Mouse (Mus musculus) midbrain, embryonic 11.5 days (tissue): ENCODE results near the gene Uncx. TPM values are rescaled to one million over a fixed set of nuclear protein-coding genes. Genes with fewer than 3 reads are reported as not detected.
A peak's percentile ranks its signal among the peaks of the same experiment; 100 is the strongest.

Source experiments
- ATAC-seq: fragments of 200-750 bp; cut with Nextera tagmentation; 2 replicates; pipeline ENCODE4 v1.8.0; 2017; ENCODE audit warnings: moderate TSS enrichment, moderate library complexity; ENCODE audit not compliant: low FRiP score
- DNase-seq: peaks from one replicate; pipeline ENCODE4 v3.0.0; 2015; ENCODE audit warnings: low spot score; ENCODE audit errors: missing footprints
- H3K27ac ChIP-seq: fragments of 300-500 bp; sonication (generic); 2 replicates; pipeline ENCODE4 v1.5.1; 2014; ENCODE audit warnings: low read depth, low read length
- H3K27me3 ChIP-seq: fragments of 300-500 bp; sonication (generic); 2 replicates; pipeline ENCODE4 v1.6.1; 2014; ENCODE audit warnings: mild to moderate bottlenecking, low read length, moderate library complexity, mixed read lengths; ENCODE audit not compliant: control insufficient read depth, insufficient read depth
- H3K36me3 ChIP-seq: fragments of 300-500 bp; sonication (generic); 2 replicates; pipeline ENCODE4 v1.6.1; 2014; ENCODE audit warnings: mild to moderate bottlenecking, low read length, moderate library complexity, mixed read lengths; ENCODE audit not compliant: control insufficient read depth, insufficient read depth
- H3K4me1 ChIP-seq: fragments of 300-500 bp; sonication (generic); 2 replicates; pipeline ENCODE4 v1.6.1; 2014; ENCODE audit warnings: low read length; ENCODE audit not compliant: control insufficient read depth, insufficient read depth
- H3K4me2 ChIP-seq: fragments of 300-500 bp; sonication (generic); 2 replicates; pipeline ENCODE4 v1.6.1; 2014; ENCODE audit warnings: mild to moderate bottlenecking, moderate library complexity
- H3K4me3 ChIP-seq: fragments of 300-500 bp; sonication (generic); 2 replicates; pipeline ENCODE4 v1.5.1; 2014; ENCODE audit warnings: low read depth, low read length
- H3K9ac ChIP-seq: fragments of 300-500 bp; sonication (generic); 2 replicates; pipeline ENCODE4 v1.6.1; 2014; ENCODE audit warnings: low read length
- H3K9me3 ChIP-seq: fragments of 300-500 bp; sonication (generic); 2 replicates; pipeline ENCODE4 v1.6.1; 2016; ENCODE audit warnings: low read length; ENCODE audit not compliant: control insufficient read depth
- WGBS: fragments of 180-500 bp; shearing (Covaris S2); extraction: QIAGEN DNeasy Blood & Tissue Kit; methylation state at CpG from one replicate; pipeline ENCODE4 v1.1.7; 2014; 5-methylcytosine and 5-hydroxymethylcytosine counted together
- polyA plus RNA-seq: library from polyadenylated mRNA; unstranded; fragments of >200 nt; fragmentation: Nextera tagmentation; extraction: Ambion mirVana; gene quantifications from 2 replicates; pipeline ENCODE4 v1.2.1, GENCODE M21; 2014

The Uncx gene
- 41.8 and 46.4 TPM in 2 replicates for polyA plus RNA-seq

DNA sequence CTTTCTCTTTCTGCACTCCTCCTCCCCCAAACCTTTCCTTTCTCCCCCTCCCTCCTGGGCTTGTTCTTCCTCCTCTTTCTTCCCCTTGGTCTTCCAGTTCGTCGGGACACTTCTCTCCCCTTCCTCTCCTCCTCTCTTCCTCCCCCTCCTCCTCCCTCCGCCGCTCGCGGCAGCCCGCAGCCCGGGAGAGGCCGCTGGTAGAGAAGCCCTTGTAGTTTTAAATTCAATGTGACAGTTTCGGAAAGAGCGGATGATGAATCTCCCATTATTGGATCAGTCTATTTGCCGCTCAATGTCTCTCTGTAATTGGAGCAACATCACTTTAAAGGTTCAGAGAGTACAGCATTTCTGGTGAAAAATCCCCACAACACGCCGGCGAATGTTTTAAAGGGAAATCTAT lies at the start of gene Uncx:
Gene Uncx, plus strand, starts transcription at position 281 of the 400 bp plus-strand sequence.
- Histone ChIP-seq H3K4me1 (peaks cover 18% of the 10 kb centered on the region), H3K36me3 (no peaks in the 10 kb centered on the region), H3K9me3 (no peaks in the 10 kb centered on the region), H3K4me3 (peak within 1 kb of the TSS; percentile 45), H3K9ac (peak within 1 kb of the TSS; percentile 65), H3K27ac (peak within 1 kb of the TSS; percentile 71), H3K27me3 (peaks cover 93% of the 10 kb centered on the region), H3K4me2 (peak within 1 kb of the TSS; percentile 36)
- ATAC-seq (no peak), DNase-seq (peak; percentile 87)
- WGBS = 1% methylated on average over 15 of the region's 15 CpGs

DNA sequence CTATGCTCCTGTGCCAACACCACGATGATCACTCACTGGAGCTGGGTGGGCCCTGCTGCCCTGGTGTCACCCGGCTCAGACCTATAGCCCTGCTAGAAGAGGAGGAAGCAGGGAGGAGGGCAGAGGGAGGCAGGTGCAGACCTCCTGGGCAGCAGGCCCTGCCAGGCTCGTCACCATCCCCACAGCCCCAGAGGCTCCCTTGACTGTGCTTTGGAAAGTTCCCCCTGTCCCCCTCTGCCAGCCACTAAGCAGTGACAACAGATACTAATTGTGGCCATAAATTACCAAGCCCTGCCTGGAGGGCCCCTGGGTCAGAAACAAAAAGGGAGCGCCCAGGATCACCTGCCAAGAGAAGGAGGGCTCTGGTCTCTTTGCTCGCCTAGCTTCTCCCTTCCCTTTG lies 49.6 kb upstream of the Uncx start:
- no peak for DNase-seq

DNA sequence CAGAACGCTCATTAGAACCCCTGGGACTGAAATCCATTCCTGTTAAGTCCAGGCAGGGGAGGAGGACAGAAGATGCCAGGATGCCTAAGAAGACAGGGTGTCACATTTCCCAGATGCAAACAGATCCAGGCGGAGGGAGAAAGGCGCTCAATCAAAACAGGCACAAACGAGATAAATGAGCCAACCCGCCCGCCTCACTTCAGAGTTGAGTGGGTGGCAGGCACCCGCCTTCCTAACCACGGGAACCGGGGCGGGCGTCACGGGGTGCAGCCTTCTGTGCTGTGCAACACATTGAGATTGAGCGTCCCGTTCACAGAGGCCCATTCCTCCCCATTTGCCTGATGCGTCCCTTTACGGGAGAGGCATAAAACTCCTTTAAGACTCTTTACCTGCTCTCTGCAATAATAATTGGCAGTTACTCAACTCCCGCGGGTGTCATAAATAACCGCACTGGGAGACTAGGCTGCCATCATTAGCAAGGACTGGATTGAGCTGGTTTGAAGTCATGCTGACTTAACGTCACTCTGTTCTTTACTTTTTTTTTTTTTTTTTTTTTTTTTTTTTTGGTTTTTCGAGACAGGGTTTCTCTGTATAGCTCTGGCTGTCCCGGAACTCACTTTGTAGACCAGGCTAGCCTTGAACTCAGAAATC lies 48.1 kb upstream of the Uncx start:
- 71% methylated on average over 21 of the region's 22 CpGs for WGBS
- no peak for ATAC-seq

More for the DNA sequence above, 49.6 kb upstream of the Uncx start:
- Histone ChIP-seq H3K4me3 (no peak overlapping the region), H3K27ac (no peak overlapping the region), H3K4me2 (no peak overlapping the region), H3K27me3 (no peaks in the 10 kb centered on the region), H3K36me3 (no peaks in the 10 kb centered on the region), H3K9ac (no peak overlapping the region), H3K9me3 (no peaks in the 10 kb centered on the region), H3K4me1 (no peaks in the 10 kb centered on the region)
- no peak for ATAC-seq
- 77% methylated on average over 5 of the region's 5 CpGs for WGBS

DNA sequence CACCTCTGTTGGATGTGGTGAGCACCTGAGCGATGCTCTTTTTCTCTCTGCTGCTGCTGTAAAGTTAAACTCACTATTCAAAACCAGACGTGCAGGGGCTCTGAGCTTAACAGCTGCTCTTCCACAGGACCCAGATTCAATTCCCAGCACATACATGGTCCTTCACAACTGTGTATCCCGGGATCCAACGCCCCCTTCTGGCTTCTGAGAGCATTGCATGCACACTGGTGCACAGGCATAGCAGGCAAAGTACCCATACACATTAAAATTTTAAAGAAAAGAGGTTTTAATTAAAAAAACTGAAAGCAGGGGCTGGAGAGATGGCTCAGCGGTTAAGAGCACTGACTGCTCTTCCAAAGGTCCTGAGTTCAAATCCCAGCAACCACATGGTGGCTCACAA lies 46.4 kb upstream of the Uncx start:
- Histone ChIP-seq H3K36me3 (no peaks in the 10 kb centered on the region), H3K9ac (no peak overlapping the region), H3K4me2 (no peak overlapping the region), H3K4me3 (no peak overlapping the region), H3K27me3 (no peaks in the 10 kb centered on the region), H3K4me1 (no peaks in the 10 kb centered on the region), H3K27ac (no peak overlapping the region), H3K9me3 (no peaks in the 10 kb centered on the region)
- no peak for DNase-seq
- ATAC-seq = no peak
- 53% methylated on average over 5 of the region's 5 CpGs for WGBS

More for the DNA sequence above, 48.1 kb upstream of the Uncx start:
- H3K36me3 ChIP-seq = no peaks in the 10 kb centered on the region
- no peaks in the 10 kb centered on the region for H3K4me1 ChIP-seq
- no peaks in the 10 kb centered on the region for H3K9me3 ChIP-seq
- no peak for DNase-seq
- no peaks in the 10 kb centered on the region for H3K27me3 ChIP-seq
- no peak overlapping the region for H3K4me3 ChIP-seq
- no peak overlapping the region for H3K4me2 ChIP-seq
- H3K27ac ChIP-seq = no peak overlapping the region
- H3K9ac ChIP-seq = no peak overlapping the region

DNA sequence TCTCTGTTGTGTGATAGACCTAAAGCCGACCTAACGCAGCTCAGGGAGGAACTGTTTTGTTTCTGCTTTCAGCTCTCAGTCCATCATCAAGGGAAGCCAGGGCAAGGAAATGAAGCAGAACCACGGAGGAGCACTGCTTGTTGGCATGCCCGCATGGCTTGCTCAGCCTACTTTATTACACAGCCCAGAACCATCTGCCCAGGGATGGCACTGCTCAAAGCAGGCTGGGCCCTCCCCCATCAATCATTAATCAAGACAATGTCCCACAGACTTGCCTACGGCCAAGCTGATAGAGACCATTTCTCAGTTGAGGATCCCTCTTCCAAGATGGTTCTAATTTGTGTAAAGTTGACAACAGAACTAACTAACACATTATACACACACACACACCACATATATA lies 44.5 kb upstream of the Uncx start:
- DNase-seq = no peak
- Histone ChIP-seq H3K4me1 (no peaks in the 10 kb centered on the region), H3K36me3 (no peaks in the 10 kb centered on the region), H3K9ac (no peak overlapping the region), H3K4me2 (no peak overlapping the region), H3K4me3 (no peak overlapping the region), H3K27me3 (no peaks in the 10 kb centered on the region), H3K9me3 (no peaks in the 10 kb centered on the region), H3K27ac (no peak overlapping the region)
- 79% methylated on average over 5 of the region's 5 CpGs for WGBS
- ATAC-seq = no peak

DNA sequence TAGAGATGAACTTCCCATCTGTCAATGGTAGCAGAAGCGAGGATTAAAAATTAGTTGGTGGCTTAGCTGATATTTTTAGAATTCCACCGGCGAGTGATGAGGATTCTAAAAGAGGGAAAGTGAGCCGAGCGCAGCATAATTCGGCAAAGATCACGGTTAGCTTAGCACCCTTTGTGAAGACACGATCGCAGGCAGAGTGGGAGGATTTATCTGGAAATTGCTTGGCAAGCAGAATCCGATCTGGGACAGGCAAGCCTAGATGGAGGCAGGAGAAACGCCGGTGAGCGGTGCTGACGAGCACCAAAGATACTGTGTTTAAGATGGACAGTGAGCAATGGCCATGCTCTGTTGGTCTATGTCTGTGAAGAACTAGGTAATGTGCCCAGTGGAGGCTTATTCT lies 41.0 kb upstream of the Uncx start:
- WGBS = 88% methylated on average over 14 of the region's 14 CpGs

DNA sequence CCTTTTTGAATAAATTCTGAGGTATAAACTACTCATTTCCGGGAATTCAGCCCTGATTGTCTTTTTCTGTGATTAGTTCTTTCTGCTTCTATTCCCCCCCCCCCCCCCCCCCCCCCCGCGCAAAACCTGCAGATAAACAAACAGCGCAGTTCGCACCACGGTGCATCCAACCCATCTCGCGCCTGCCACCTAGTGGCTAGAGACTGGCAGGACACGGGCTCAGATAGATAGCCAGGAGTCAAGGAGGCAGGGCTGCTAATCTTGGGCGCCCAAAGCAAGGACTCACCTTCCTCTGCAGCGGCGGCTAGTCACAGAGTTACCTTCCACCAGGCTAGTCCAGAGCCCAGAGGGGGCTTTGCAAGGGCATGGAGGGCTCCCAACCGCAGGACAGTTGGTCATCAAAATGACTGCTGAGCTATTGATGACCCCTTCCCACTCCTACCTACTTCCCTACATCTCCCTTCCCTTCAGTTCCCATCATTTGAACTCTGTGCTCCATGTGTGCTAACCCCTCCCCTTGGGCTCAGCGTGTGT lies 38.2 kb upstream of the Uncx start:
- Histone ChIP-seq H3K4me3 (no peak overlapping the region), H3K36me3 (no peaks in the 10 kb centered on the region), H3K27ac (no peak overlapping the region), H3K4me2 (no peak overlapping the region), H3K4me1 (no peaks in the 10 kb centered on the region), H3K9ac (no peak overlapping the region), H3K27me3 (no peaks in the 10 kb centered on the region), H3K9me3 (no peaks in the 10 kb centered on the region)
- 9% methylated on average over 12 of the region's 14 CpGs for WGBS
- ATAC-seq (0 out of 2 replicates have a peak, but pooled peaks have one; percentile 22), DNase-seq (peak; percentile 93)

More for the DNA sequence above, 41.0 kb upstream of the Uncx start:
- Histone ChIP-seq H3K9me3 (no peaks in the 10 kb centered on the region), H3K4me2 (no peak overlapping the region), H3K4me3 (no peak overlapping the region), H3K36me3 (no peaks in the 10 kb centered on the region), H3K27ac (no peak overlapping the region), H3K4me1 (no peaks in the 10 kb centered on the region), H3K27me3 (no peaks in the 10 kb centered on the region), H3K9ac (no peak overlapping the region)
- ATAC-seq = no peak
- no peak for DNase-seq

DNA sequence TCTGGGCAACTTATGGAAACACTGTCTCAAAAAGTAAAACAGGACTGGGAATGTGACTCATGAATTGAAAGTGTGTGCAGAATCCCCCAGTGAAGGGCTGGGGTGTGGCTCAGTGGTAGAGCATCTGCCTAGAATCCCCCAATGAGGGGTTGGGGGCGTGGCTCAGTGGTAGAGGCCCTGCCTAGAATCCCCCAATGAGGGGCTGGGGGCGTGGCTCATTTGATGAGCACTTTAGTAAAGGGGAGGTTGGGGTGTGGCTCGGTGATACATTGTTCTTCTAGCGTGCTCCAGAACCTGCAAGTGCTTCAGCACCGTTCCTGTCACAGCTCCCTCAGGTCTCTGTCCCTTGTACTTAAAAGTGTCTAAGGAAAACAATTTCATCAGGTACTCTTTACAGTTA lies 37.1 kb upstream of the Uncx start:
- Histone ChIP-seq H3K9me3 (no peaks in the 10 kb centered on the region), H3K4me2 (no peak overlapping the region), H3K27me3 (no peaks in the 10 kb centered on the region), H3K9ac (no peak overlapping the region), H3K4me3 (no peak overlapping the region), H3K4me1 (no peaks in the 10 kb centered on the region), H3K36me3 (no peaks in the 10 kb centered on the region), H3K27ac (no peak overlapping the region)
- no peak for ATAC-seq
- peak; percentile 83 for DNase-seq
- WGBS = 21% methylated on average over 5 of the region's 5 CpGs

DNA sequence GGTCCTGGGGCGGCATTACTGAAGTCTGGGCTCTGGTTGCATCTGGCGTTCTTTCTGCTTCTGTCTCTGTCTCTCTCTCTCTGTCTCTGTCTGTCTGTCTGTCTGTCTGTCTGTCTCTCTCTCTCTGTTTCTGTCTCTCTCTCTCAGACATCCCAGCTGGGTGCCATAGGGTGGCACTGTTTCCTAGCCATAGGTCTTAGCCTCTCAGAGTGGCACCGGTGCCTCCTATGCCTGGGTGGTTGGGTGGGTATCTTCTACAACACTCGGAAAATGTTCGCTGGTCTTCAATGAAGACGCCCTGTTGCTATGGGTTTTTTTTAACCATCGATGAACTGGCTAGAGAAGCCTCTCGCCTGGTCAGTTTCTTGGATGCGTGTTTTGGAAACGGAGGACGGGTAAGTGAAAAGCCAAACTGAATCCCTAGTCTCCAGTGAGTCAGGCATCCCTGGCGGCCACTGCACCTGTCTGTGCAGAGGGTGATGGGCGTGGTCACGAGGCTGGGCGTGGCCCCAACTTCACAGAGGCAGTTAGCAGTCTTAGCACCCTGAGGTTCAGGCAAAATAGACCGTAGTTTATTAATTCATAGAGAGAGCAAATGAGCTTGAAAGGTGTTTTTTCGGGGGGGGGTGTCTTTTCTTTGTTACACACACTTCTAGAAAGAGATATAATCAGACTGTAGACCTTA lies 32.5 kb upstream of the Uncx start:
- H3K4me2 ChIP-seq = no peak overlapping the region
- H3K27me3 ChIP-seq = no peaks in the 10 kb centered on the region
- no peaks in the 10 kb centered on the region for H3K9me3 ChIP-seq
- no peaks in the 10 kb centered on the region for H3K36me3 ChIP-seq
- DNase-seq (peak; percentile 75), ATAC-seq (no peak)
- H3K4me1 ChIP-seq = no peaks in the 10 kb centered on the region
- H3K4me3 ChIP-seq = no peak overlapping the region
- no peak overlapping the region for H3K9ac ChIP-seq
- H3K27ac ChIP-seq = no peak overlapping the region
- WGBS = 19% methylated on average over 17 of the region's 17 CpGs
